Mouse (Mus musculus): ENCODE data around the gene Abcb5.

Abcb5 gene

DNA sequence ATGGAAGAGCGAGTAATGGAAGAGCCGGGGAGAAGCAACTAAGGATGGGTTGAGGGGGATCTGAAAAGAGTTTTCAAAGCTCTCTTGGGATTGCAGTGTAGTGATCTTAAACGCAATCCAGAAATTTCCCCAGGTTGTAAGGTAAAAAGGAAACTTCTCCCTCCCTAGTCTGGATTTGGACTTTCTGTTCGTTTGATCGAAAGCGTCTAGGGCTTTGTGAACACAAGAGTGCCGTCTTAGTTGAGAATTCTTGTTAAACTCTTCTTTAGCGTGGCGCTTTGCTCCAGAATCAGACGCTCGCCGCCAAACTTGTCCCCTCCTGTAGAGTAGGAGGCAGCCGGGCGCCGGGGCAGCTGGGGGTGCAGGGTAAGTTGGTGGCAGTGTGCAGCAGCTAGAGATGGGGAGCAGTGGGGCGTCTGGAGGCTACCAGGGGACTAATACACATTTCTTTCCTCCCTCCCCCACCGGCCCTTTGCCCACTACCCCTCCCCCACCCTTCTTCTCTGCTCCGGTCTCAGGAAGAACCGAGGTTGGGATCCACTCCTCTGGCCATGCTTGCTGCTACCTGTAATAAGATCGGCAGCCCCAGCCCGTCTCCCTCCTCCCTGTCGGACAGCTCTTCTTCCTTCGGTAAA is 118.2 kb downstream of the Abcb5 start:
- peak; percentile 26 to 29 for DNase-seq

GRCm38 (mm10) chr12:118847381-118847780 is 118.8 kb downstream of the Abcb5 start:
- DNase-seq, result peak in 1 of 2 experiments; percentile 15

DNA sequence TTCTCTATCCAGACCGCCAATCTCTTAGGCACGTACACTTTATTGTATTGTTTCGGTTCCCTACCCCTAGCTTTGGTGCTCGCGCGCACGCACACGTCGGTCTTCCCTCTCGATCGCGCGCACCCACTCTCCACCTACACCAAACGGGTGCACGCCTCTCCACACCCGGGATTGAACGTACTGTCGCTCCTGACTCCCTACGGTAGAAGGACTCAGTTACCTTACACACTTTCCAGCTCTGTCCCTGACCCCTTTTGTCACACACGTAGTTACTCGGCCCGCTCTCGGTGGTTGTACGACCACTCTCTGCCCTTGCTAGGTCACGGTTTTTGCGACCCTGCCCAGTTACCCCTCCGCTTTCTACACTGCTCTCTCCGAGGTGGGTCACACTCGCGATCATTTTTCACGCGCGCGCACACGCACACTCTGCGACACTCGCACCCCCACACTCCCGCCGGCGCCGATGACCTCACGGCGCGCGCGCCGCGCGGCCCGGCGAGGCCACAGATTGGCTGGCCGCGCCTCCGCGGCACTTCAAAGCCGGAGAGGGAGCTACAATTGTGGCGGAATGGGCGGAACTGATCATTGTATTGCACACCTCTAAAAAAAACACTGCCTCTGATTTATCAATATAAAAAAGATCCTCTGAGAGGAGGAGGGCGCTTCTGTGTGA is 119.4 kb downstream of the Abcb5 start:
- peak; percentile 52 to 53 for DNase-seq

DNA sequence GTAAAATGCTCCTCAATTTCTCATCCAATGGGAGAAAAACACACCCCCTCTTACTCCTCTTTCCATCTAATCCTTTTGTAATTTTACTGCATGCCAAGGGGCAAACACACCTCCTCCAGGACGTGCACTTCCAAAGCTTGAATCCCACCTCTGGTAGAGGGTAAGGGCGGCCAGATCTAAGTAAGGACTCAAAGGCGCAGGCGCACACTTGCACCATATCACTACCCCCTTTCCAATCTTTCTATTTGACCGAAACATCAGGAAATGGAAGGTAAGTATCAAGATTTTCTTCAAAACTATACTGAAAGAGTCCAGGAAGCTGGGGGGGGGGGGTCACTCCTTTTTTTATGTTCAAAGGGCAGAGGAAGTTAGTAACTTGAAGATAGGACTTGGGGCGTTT is 120.0 kb downstream of the Abcb5 start, which contains the start of gene Sp8:
Gene Sp8 (plus strand): TSS at position 109 of the 400 bp plus-strand sequence.
- peak in 1 of 2 experiments; percentile 14 for DNase-seq

- DNase-seq, result peak in 1 of 2 experiments; percentile 7
These were observed 120.9 kb downstream of the Abcb5 start for GRCm38 (mm10) chr12:118845351-118845750.

- no peak for DNase-seq
These were observed 121.4 kb downstream of the Abcb5 start for GRCm38 (mm10) chr12:118844841-118845240.

- peak in 1 of 2 experiments; percentile 13 for DNase-seq
These were observed 122.1 kb downstream of the Abcb5 start for GRCm38 (mm10) chr12:118844111-118844510.

DNA sequence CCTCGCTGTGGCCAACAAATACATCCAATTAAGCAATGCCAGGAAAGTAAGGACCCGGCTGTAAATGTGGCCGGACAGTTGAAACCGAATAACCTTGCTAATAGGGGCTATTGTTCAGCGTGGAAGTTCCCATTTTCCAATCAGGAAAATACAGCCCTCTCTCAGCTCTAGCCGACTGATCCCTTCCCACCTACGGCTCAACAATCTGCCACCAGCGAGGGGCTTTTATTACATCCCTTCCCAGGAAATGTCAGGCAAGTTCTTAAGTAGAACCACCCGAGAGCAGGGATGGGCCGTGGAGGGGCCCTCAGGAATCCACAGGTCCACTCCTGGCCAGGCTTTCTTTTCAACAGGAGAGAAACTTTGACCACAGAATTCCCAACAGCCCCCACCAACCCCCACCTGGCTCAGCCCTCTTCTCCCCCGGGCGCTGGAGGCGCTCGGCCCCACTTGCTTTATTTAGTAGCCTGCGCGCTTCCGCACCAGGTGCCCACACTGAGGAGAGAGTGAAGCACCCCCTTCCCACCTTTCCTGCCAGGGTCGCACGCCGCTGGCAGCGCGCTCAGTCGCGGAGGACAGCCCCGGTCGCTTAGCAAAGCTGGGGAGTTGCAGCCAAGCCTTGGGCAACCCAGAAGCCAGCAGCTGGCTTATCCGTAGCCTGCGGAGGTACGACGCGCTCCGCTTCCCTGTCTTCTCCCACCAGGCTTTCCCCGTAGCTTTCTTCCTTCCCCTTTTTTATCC is 123.4 kb downstream of the Abcb5 start:
- peak; percentile 23 to 35 for DNase-seq

GRCm38 (mm10) chr12:118841971-118842550 is 124.2 kb downstream of the Abcb5 start:
- peak in 1 of 2 experiments; percentile 25 for DNase-seq

DNA sequence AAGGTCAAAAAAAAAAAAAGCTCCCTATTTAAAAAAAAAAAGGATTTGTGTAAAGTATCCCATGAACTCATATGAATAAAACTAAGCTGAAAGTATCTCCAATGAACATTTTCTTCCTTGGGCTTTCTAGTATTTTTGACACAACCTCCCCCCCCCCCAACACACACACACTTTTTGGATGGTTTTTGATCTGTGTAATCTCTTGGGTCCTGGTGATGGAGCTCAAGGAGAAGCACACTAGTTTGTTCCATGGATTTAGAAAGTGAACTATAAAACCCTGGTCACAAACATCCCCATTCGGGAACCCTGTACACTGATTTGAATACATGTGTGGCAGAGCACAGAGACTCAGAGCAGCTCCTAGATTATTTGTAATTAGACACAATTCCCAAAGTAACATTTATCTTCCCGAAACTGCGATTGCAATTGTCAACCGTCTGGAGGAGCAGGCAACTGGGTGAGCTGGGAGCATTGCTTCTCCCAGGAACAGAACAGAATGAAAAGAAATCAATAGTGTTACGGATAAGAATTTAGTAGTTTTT is 124.8 kb downstream of the Abcb5 start:
- peak in 1 of 2 experiments; percentile 38 for DNase-seq

- DNase-seq, result peak; percentile 24 to 25
These were observed 125.4 kb downstream of the Abcb5 start for GRCm38 (mm10) chr12:118840861-118841260.

DNA sequence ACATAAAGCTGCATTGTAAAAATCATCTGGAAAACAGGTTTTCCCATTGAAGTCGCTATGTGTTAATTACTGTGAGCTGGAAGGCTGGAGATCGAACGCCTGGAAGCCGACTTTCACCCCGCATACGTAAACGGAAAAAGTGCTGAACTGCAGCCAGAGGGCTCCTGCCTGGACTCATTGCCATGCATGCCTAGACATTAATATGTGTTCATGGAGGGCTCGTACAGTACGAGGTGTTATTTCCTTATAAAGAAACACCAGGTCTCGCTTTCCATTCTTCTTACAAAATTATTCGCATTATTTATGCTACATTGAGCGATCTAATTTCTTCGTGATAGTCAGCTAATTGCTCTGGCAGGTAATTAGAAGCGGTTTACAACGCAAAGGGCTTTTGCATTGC is 125.9 kb downstream of the Abcb5 start:
- peak in 1 of 2 experiments; percentile 25 for DNase-seq

DNA sequence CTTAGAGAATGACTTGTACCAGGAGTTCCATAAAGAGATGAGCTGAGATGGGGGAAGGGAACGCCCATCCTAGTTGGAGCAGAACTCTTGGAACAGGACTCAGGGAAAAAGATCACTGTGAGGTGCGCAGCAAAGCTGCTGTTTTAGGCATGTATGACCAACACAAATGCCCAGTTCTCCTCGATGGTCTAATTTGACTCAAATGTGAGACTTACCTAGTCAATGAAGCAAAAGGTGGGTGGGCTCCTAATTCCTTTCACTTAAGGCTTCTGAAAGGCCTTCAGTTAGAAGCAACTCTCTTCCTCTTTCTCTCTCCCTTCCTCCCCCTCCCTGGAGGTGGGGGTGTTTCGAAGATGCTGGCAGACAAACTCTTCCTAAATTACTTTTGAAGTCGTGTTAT is 126.8 kb downstream of the Abcb5 start:
- DNase-seq, result peak in 1 of 2 experiments; percentile 6

- no peak for DNase-seq
These were observed 128.0 kb downstream of the Abcb5 start for GRCm38 (mm10) chr12:118838260-118838659.

DNA sequence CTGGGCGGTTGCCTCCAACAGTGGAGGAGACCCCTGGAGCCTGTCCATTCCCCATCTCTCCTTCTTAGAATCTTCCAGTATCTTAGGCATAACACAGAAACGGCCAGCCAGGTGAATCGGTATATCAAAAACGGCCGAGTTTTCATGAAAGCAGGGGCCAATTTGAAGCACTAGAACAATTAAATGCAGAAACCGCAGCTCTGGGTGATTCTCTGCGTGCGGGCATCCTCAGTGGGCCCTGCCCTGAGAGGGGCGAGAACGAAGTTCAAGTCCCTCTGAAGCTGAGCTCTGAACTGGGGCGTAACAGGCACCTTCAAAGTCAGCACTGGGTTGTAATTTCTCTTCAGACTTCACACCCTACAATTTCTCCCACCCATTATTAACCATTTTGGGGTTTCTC is 128.9 kb downstream of the Abcb5 start:
- no peak for DNase-seq

DNA sequence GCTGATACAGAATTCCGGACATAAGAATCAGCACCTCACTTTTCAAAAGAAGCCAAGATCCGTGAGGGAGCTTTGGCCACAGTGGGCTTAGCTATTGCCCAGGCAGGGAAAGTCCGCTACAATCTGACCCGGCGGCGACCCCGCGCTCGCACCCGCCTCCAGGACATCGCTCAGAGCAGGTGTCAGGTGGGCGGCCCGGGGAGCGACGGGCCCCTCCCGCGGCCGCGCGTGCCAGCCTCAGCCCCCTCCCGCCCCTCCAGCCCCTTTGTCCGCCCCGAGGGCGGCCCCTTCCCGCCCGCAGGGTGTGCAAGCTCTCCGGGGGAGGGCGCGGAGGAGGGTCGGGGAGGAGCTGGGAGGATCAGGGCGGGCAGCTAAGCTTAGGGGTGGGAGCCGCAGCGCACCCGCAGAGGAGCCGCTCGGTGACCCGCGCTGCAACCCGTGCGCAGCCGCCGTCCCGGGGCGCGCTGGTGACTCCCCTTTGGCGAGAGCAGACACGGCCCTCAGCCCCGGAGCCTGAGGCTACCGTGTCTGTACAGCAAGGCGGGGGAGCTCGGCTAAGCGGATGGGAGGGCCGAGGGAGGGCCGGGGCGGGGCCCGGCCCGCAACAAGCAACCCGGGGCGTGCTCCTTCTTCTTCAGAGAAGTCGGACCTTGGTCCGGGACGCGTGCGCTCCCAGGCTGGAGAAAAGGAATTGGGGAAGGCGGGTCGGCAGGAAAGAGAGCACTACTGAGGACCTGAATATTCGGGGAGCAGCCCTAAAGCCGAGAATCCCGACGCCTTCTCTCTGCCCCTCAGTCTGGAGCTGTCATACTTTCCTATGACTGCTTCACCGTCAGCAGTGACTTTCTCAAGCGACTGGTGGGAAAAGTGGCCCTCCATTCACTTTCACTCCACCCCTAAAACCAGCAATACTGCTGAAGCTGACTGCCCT is 129.5 kb downstream of the Abcb5 start:
- peak; percentile 23 to 26 for DNase-seq

GRCm38 (mm10) chr12:118829881-118830280 is 136.3 kb downstream of the Abcb5 start:
- DNase-seq, result no peak

Data from cerebellum, postnatal 10 days (tissue).